Mouse (Mus musculus) forebrain, postnatal 0 days (tissue): ENCODE data around the gene Maml2. TPM values are rescaled to one million over a fixed set of nuclear protein-coding genes. Genes with fewer than 3 reads are reported as not detected.

ENCODE experiments used
- ATAC-seq: fragments of 200-750 bp; cut with Nextera tagmentation; 2 replicates; pipeline ENCODE4 v1.8.0; 2017; ENCODE audit warnings: mild to moderate bottlenecking, moderate library complexity
- DNase-seq: peaks from one replicate; pipeline ENCODE4 v3.0.0-alpha.2; 2015
- H3K27ac ChIP-seq: fragments of 300-500 bp; sonication (generic); 2 replicates; pipeline ENCODE4 v1.5.1; 2014; ENCODE audit warnings: low read depth, mild to moderate bottlenecking, antibody characterized with exemption, low read length, moderate library complexity, mixed read lengths
- H3K27me3 ChIP-seq: fragments of 300-500 bp; sonication (generic); 2 replicates; pipeline ENCODE4 v1.6.1; 2014; ENCODE audit warnings: mild to moderate bottlenecking, low read length, mixed read lengths; ENCODE audit not compliant: insufficient read depth
- H3K36me3 ChIP-seq: fragments of 300-500 bp; sonication (generic); 2 replicates; pipeline ENCODE4 v1.6.1; 2014; ENCODE audit warnings: mild to moderate bottlenecking, moderate library complexity; ENCODE audit not compliant: insufficient read depth
- H3K4me1 ChIP-seq: fragments of 300-500 bp; sonication (generic); 2 replicates; pipeline ENCODE4 v1.6.1; 2014; ENCODE audit warnings: antibody characterized with exemption; ENCODE audit not compliant: insufficient read depth
- H3K4me2 ChIP-seq: fragments of 300-500 bp; sonication (generic); 2 replicates; pipeline ENCODE4 v1.6.1; 2014; ENCODE audit warnings: low read depth, mild to moderate bottlenecking, moderate library complexity
- H3K4me3 ChIP-seq: fragments of 300-500 bp; sonication (generic); 2 replicates; pipeline ENCODE4 v1.5.1; 2014; ENCODE audit warnings: low read depth, low read length, mixed read lengths
- H3K9ac ChIP-seq: fragments of 300-500 bp; sonication (generic); 2 replicates; pipeline ENCODE4 v1.6.1; 2014; ENCODE audit warnings: mild to moderate bottlenecking
- H3K9me3 ChIP-seq: fragments of 300-500 bp; sonication (generic); 2 replicates; pipeline ENCODE4 v1.6.1; 2016; ENCODE audit warnings: low read length
- CTCF ChIP-seq: sonication (generic); IDR thresholded peaks from 2 replicates; pipeline ENCODE4 v1.5.1; 2016; ENCODE audit warnings: antibody characterized with exemption, control low read depth, low read depth
- WGBS: fragments of 180-500 bp; shearing (Covaris S2); extraction: QIAGEN DNeasy Blood & Tissue Kit; methylation state at CpG from one replicate; pipeline ENCODE4 v1.1.7; 2014; 5-methylcytosine and 5-hydroxymethylcytosine counted together
- polyA plus RNA-seq: library from polyadenylated mRNA; unstranded; fragments of >200 nt; fragmentation: Nextera tagmentation; extraction: Ambion mirVana; gene quantifications from 2 replicates; pipeline ENCODE4 v1.2.1, GENCODE M21; 2015
- total RNA-seq: library from RNA; depleted of rRNA; stranded (reverse); fragments of >200 nt; gene quantifications from 2 replicates; pipeline ENCODE4 v1.2.3, GENCODE M21; 2014

The Maml2 gene
- total and polyA plus RNA-seq, 2 experiments from 2014 or later, result 6.4 to 9.5 TPM

DNA sequence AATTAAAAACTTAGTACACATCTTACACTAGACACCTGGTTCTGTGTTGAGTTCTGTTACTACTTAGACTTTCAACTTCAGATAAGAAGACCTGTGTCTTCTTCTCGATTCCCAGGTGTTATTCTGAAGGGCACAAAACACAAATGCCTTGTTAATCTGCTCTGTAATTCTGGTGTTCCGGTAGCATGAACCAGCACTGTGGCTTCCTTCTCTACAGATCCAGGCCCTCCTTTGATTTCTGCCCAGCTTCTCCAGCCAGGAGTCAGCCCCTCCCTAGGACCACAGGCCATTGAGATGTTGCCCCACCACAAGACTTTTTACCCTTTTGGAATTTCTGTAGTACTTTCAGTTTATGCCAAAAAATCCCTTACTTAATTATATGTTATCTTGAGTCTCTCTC lies 196.0 kb downstream of the Maml2 start:
- DNase-seq (no peak), ATAC-seq (no peak)
- Histone ChIP-seq H3K4me2 (no peak overlapping the region), H3K4me1 (0 out of 2 replicates have a peak, but pooled peaks cover 3% of the 10 kb centered on the region), H3K36me3 (no peaks in the 10 kb centered on the region), H3K9ac (no peak overlapping the region), H3K4me3 (no peak overlapping the region), H3K27ac (no peak overlapping the region), H3K27me3 (no peaks in the 10 kb centered on the region), H3K9me3 (no peaks in the 10 kb centered on the region)
- TF ChIP-seq CTCF, result no peak
- 93% methylated on average over 2 of the region's 2 CpGs for WGBS

DNA sequence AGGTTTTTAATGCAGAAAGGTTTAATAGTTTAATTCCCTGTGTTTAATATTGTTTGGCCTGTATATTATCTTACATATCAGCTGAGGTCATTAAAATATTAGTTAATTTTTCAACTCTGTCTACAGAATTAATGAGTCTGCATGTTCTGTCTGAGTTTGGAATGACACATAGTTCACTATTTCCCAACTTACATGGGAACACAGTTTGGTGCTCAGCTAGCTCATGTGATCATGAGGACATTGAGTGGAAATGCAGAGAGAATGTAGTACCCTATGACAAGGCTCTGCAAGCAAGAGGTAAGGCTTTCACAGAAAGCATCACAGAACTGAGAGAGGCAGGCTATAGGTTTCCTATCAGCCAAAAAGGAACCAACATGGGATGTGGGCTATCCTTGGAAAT lies 197.8 kb downstream of the Maml2 start:
- no peak overlapping the region for H3K9ac ChIP-seq
- no peaks in the 10 kb centered on the region for H3K36me3 ChIP-seq
- DNase-seq (no peak), ATAC-seq (no peak)
- H3K9me3 ChIP-seq, result no peaks in the 10 kb centered on the region
- no peak overlapping the region for H3K4me3 ChIP-seq
- TF ChIP-seq CTCF, result no peak
- H3K27me3 ChIP-seq, result no peaks in the 10 kb centered on the region
- no peak overlapping the region for H3K27ac ChIP-seq
- 0 out of 2 replicates have a peak, but pooled peaks cover 3% of the 10 kb centered on the region for H3K4me1 ChIP-seq
- H3K4me2 ChIP-seq, result no peak overlapping the region

- Histone ChIP-seq H3K9me3 (no peaks in the 10 kb centered on the region), H3K4me3 (no peak overlapping the region), H3K27me3 (no peaks in the 10 kb centered on the region), H3K36me3 (no peaks in the 10 kb centered on the region), H3K27ac (no peak overlapping the region), H3K4me2 (no peak overlapping the region), H3K4me1 (0 out of 2 replicates have a peak, but pooled peaks cover 3% of the 10 kb centered on the region), H3K9ac (no peak overlapping the region)
- no peak for TF ChIP-seq CTCF
- no peak for DNase-seq
- 66% methylated on average over 3 of the region's 3 CpGs for WGBS
- ATAC-seq, result no peak
These were observed 199.3 kb downstream of the Maml2 start for GRCm38 (mm10) chr9:13497016-13497415.

- 58% methylated on average over 7 of the region's 7 CpGs for WGBS
- H3K27me3 ChIP-seq, result no peaks in the 10 kb centered on the region
- no peaks in the 10 kb centered on the region for H3K36me3 ChIP-seq
- no peak overlapping the region for H3K27ac ChIP-seq
- no peak overlapping the region for H3K9ac ChIP-seq
- TF ChIP-seq CTCF, result no peak
- H3K4me2 ChIP-seq, result no peak overlapping the region
- H3K4me1 ChIP-seq, result 0 out of 2 replicates have a peak, but pooled peaks cover 3% of the 10 kb centered on the region
- peak; percentile 63 for ATAC-seq
- no peaks in the 10 kb centered on the region for H3K9me3 ChIP-seq
- H3K4me3 ChIP-seq, result no peak overlapping the region
- no peak for DNase-seq
These were observed 200.1 kb downstream of the Maml2 start for GRCm38 (mm10) chr9:13497690-13498333.

DNA sequence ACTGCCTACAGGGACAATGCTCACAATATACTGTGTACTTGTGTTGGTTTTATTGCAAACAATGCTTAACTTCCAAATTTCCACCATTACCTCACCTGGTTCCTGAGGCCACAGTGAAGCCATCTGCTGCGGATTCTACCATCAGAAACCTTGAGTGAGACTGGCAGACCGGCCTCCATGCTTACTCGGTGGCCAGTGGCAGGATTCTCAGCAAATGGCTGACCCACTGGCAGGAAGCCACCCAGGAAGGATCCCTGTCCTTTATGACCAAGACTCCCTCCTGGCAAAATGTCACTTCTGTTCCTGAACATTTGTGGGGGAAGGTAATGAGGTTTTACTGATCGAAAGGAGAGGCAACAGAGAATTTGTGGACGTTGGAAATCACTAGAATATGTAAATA lies 202.3 kb downstream of the Maml2 start:
- DNase-seq (no peak), ATAC-seq (no peak)
- H3K27me3 ChIP-seq, result no peaks in the 10 kb centered on the region
- no peak overlapping the region for H3K4me2 ChIP-seq
- no peaks in the 10 kb centered on the region for H3K9me3 ChIP-seq
- WGBS, result 59% methylated on average over 5 of the region's 5 CpGs
- H3K4me1 ChIP-seq, result 0 out of 2 replicates have a peak, but pooled peaks cover 3% of the 10 kb centered on the region
- no peak for TF ChIP-seq CTCF
- H3K27ac ChIP-seq, result no peak overlapping the region
- H3K36me3 ChIP-seq, result no peaks in the 10 kb centered on the region
- no peak overlapping the region for H3K4me3 ChIP-seq
- no peak overlapping the region for H3K9ac ChIP-seq

DNA sequence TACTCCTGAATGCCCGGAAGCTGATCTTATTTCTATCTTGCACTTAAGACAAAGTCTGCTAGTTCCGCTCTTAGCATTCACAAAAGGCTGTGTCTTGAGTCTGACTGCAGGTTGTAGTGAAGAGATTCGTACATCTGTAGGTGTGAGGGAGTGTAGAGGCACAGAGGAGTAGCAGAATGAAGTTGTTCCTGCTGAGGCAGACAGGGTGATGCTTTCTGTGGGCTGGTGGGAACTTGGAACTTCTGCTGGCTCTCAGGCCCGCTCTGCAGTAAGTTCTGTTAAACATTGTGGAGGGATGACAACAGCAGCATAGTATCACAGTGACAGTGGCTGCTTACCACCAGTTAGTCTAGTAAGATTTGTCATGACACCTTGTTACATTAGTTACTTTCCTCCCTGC lies 207.3 kb downstream of the Maml2 start:
- WGBS, result 85% methylated on average over 4 of the region's 4 CpGs
- Histone ChIP-seq H3K9me3 (no peaks in the 10 kb centered on the region), H3K4me3 (no peak overlapping the region), H3K36me3 (no peaks in the 10 kb centered on the region), H3K4me2 (no peak overlapping the region), H3K4me1 (no peaks in the 10 kb centered on the region), H3K9ac (no peak overlapping the region), H3K27me3 (no peaks in the 10 kb centered on the region), H3K27ac (no peak overlapping the region)
- DNase-seq (no peak), ATAC-seq (no peak)
- TF ChIP-seq CTCF, result no peak

DNA sequence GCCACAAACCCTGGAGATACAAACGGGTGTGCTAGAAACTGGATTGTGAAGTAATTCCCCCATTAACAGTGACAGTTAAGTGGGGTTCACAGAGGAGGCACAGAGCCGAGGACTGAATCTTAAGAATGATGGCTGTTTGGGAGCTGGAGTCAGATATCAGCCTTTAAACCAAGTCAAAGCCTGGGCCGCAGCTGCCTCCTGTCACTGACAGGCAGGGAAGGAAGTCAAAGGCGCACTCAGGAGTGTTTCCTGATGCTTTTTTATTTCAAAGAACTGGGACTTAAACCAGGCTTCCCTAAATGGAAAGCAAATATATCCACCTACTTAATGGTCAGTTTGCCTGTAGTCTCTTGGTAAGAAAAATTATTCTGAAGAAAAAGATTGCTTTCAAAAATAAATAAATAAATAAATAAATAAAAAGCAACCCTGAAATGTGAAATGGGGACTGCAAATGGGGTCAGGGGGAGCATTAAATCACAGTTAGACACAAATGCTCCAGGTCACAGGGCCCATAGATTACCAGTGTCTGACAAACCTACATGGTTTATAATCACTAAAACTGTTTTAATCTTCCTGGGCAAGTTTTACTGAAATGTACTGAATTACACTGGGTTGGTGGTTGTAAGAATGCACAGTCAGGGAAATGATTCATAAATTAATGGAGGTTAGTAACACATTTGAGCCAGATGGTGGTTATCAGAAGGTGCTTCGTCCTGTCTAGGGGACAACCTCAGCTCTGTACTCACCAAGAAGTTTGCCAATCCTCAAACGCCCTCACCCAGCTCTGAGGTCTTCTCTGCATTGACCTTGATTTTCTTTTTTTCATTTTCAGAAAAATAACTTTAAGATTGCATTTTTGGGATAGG lies 209.4 kb downstream of the Maml2 start:
- 74% methylated on average over 6 of the region's 6 CpGs for WGBS
- H3K4me3 ChIP-seq, result no peak overlapping the region
- H3K9ac ChIP-seq, result no peak overlapping the region
- DNase-seq, result no peak
- no peak for TF ChIP-seq CTCF
- H3K4me2 ChIP-seq, result no peak overlapping the region
- H3K36me3 ChIP-seq, result no peaks in the 10 kb centered on the region
- H3K27ac ChIP-seq, result no peak overlapping the region
- no peaks in the 10 kb centered on the region for H3K27me3 ChIP-seq
- ATAC-seq, result no peak
- no peaks in the 10 kb centered on the region for H3K4me1 ChIP-seq
- no peaks in the 10 kb centered on the region for H3K9me3 ChIP-seq
